Mouse (Mus musculus) megakaryocyte, embryonic 14.5 days (primary cell): ENCODE measurements around the gene Thbs2. TPM values are rescaled to one million over a fixed set of nuclear protein-coding genes. Genes with fewer than 3 reads are reported as not detected.

Experiments used
- H3K27me3 ChIP-seq: replicated peaks from 2 replicates; pipeline ENCODE3; 2012; ENCODE audit warnings: inconsistent platforms
- H3K36me3 ChIP-seq: replicated peaks from 2 replicates; pipeline ENCODE3; 2012; ENCODE audit warnings: low read length, inconsistent platforms, mixed read lengths
- H3K4me1 ChIP-seq: 2 replicates; pipeline ENCODE4 v1.6.1; 2012; ENCODE audit warnings: inconsistent platforms
- H3K4me3 ChIP-seq: replicated peaks from 2 replicates; pipeline ENCODE3; 2012; ENCODE audit warnings: moderate library complexity, mild to moderate bottlenecking, inconsistent platforms
- H3K9me3 ChIP-seq: 2 replicates; pipeline ENCODE4 v1.6.1; 2012; ENCODE audit warnings: inconsistent platforms
- FLI1 ChIP-seq: IDR thresholded peaks from 2 replicates; pipeline ENCODE4 v1.6.1; 2012; ENCODE audit warnings: low read length, inconsistent platforms, mixed read lengths
- GATA1 ChIP-seq: IDR thresholded peaks from 3 replicates; pipeline ENCODE4 v1.6.1; 2012; ENCODE audit warnings: mixed read lengths, low read length, inconsistent platforms, borderline replicate concordance
- polyA plus RNA-seq: library from polyadenylated mRNA; stranded (reverse); fragments of >175 nt; gene quantifications from 2 replicates; pipeline ENCODE4 v1.2.3, GENCODE M21; 2012; ENCODE audit warnings: low replicate concordance; ENCODE audit not compliant: insufficient read depth

Gene Thbs2
- polyA plus RNA-seq, 1 experiment, result not detected

DNA sequence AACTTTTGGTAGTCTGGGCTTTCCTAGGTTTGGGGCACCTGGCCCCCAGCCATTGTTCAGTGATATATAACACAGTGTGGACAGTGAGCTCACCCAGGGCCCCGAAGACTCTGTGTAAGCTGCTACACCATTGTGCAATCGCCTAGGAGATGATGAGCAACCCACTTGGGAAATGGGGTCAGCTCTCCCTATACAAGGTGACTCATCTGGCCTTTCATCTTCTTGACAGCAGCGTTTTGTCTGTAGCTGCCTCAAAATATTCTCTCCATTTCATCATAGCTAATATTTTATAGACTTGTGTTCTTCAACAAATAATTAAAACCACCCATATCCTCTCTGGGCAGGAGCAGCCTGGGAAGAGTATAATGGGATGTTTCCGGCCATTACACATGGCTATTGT lies 24.8 kb upstream of the Thbs2 start:
- Histone ChIP-seq H3K4me1 (no peaks in the 10 kb centered on the region), H3K4me3 (no peak overlapping the region), H3K9me3 (no peaks in the 10 kb centered on the region), H3K27me3 (no peaks in the 10 kb centered on the region), H3K36me3 (no peaks in the 10 kb centered on the region)
- no peak for TF ChIP-seq FLI1
- TF ChIP-seq GATA1, result no peak

DNA sequence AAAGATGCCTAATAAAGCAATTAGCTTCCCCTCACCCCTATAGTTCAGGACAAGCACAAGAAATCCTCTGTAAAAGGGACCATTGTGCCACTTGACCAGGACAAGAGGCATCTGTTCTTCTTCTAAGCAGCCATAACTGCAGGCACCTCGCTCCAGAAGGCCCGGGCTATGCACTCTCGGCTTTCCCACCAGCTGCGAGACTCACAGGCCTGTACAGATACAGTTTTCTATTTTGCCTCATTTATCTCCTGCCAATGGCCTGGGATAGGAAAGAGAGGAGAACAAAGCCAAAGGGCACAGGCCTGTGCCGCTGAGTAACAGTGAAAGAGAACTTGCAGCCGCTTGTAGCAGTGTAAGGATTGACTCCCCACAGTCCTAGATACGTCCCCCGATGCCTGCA lies 20.7 kb upstream of the Thbs2 start:
- Histone ChIP-seq H3K4me1 (no peaks in the 10 kb centered on the region), H3K4me3 (no peak overlapping the region), H3K9me3 (no peaks in the 10 kb centered on the region), H3K36me3 (no peaks in the 10 kb centered on the region), H3K27me3 (no peaks in the 10 kb centered on the region)
- TF ChIP-seq FLI1, result no peak
- TF ChIP-seq GATA1, result no peak

DNA sequence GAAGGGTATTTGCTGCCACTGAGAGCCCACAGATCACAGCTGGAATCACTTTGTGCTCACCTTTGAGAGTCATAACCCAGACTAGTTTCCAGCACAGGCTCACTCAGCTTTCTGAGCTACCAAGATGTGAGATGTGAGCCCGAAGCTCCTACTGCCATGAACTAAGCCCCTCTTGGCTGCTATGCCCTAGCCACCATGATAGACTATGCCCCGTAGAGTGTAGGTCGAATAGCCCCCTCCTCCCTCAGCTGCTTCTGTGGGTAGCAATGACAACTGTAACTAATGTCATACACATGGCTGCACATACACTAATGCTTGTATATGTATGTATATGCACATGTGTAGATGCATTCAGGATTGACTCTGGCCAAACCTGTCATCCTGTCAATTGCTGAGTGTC lies 20.3 kb upstream of the Thbs2 start:
- Histone ChIP-seq H3K27me3 (no peaks in the 10 kb centered on the region), H3K4me3 (no peak overlapping the region), H3K36me3 (no peaks in the 10 kb centered on the region), H3K9me3 (no peaks in the 10 kb centered on the region), H3K4me1 (no peaks in the 10 kb centered on the region)
- TF ChIP-seq GATA1 (no peak), FLI1 (no peak)

DNA sequence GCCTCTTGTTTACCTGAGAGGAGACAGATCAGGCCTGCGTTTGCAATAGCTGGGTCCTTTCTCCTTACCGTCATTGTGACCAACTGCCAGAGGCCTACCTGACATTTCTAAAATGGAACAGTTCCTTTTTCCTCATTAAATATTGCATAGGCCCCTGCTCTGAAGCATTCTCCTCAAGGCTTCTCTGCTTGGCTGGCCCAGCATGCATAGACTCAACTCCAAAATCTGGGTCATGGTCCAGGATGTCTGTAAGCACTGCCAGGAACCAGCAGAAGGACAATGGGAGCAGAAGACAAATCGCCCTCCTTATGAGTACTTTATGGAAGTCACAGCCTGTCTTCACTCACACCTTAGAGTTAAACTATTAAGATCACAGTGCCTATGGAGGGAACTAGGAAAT lies 17.7 kb upstream of the Thbs2 start:
- TF ChIP-seq FLI1, result no peak
- no peak for TF ChIP-seq GATA1
- Histone ChIP-seq H3K4me3 (no peak overlapping the region), H3K27me3 (no peaks in the 10 kb centered on the region), H3K36me3 (no peaks in the 10 kb centered on the region), H3K4me1 (no peaks in the 10 kb centered on the region), H3K9me3 (no peaks in the 10 kb centered on the region)

DNA sequence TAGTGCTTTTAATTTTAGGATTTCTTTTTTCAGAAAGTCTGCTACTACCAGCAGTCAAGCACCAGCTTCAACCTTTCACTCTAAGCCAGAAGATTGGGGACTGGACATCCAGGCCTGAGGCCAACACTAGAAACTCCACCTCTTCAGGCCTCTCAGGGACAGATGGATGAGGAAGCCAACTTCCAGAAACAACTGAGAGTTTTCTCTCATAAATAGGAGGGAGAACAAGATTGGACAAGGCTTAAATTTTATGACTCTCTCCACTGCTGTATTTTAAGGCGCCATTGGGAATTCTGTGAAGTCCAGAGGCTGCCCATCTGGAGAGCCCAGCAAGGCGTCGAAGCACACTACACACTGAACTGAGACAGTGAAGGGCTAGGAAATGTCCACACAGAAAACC lies 17.0 kb upstream of the Thbs2 start:
- TF ChIP-seq FLI1 (no peak), GATA1 (no peak)
- Histone ChIP-seq H3K4me1 (no peaks in the 10 kb centered on the region), H3K27me3 (no peaks in the 10 kb centered on the region), H3K36me3 (no peaks in the 10 kb centered on the region), H3K4me3 (no peak overlapping the region), H3K9me3 (no peaks in the 10 kb centered on the region)

DNA sequence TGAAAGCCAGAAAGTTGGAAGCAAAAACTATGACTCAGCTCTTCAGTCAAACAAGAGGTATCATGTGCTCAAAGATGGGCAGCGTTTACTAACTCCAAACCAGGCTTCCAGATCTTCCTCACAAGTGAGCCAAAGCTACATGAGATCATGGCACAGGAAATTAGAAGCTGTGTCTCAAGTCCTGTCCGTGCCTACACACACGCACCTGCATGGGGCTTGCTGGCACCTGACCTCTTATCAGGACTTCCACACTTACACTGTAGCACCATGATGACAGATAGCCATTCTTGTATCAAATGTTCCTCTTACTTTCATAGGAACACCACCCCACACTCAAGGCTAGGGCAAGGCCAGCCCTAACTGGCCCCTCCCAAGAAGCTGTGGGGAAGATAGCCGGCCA lies 12.0 kb upstream of the Thbs2 start:
- Histone ChIP-seq H3K4me3 (no peak overlapping the region), H3K4me1 (no peaks in the 10 kb centered on the region), H3K27me3 (no peaks in the 10 kb centered on the region), H3K9me3 (no peaks in the 10 kb centered on the region), H3K36me3 (no peaks in the 10 kb centered on the region)
- no peak for TF ChIP-seq FLI1
- TF ChIP-seq GATA1, result no peak

DNA sequence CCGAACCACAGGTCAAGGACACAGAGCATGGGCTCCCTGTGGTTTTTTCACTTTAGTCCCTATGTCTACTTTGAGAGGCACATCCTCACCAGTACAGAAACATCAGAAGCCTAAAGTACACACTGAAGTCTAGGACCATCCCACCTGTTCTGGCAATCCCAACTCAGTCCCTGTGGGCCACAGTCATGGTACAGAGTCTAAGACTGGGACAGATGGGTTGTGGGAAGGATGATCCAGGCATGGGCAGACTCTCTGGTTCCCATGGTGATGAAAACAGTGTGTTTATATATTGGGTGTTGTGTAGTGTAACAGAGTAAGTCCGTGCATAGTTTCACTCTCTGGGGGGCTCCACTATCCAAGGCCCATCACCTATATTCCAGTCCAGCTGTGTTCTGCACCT lies 11.4 kb upstream of the Thbs2 start:
- TF ChIP-seq GATA1 (no peak), FLI1 (no peak)
- H3K36me3 ChIP-seq, result no peaks in the 10 kb centered on the region
- H3K4me3 ChIP-seq, result no peak overlapping the region
- H3K27me3 ChIP-seq, result no peaks in the 10 kb centered on the region
- no peaks in the 10 kb centered on the region for H3K4me1 ChIP-seq
- no peaks in the 10 kb centered on the region for H3K9me3 ChIP-seq

DNA sequence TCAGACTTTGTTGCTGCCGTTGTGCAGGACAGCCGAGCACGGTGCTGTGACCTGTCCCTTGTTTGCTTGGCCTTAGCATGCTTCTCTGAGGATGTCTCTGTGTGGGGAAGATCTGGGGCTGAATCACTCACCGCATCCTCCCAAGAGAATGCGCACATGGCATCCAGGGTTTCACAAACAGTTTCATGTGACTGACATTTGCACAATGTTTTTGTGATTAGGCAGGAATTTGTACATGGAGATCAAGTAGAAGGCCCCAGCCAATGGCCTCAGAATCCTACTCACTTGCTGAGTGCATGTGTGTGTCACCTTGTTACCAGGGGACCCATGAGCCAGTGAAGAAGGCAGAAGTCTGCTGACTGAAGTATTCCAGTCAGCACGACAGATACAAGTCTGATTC lies 9.7 kb upstream of the Thbs2 start:
- TF ChIP-seq FLI1, result no peak
- no peak for TF ChIP-seq GATA1

GRCm38 (mm10) chr17:14703268-14703667 lies 9.2 kb upstream of the Thbs2 start:
- H3K27me3 ChIP-seq, result no peaks in the 10 kb centered on the region
- no peak overlapping the region for H3K4me3 ChIP-seq
- no peaks in the 10 kb centered on the region for H3K36me3 ChIP-seq
- TF ChIP-seq FLI1, result no peak
- no peak for TF ChIP-seq GATA1
- H3K4me1 ChIP-seq, result no peaks in the 10 kb centered on the region
- H3K9me3 ChIP-seq, result no peaks in the 10 kb centered on the region

More for the DNA sequence above, 9.7 kb upstream of the Thbs2 start:
- Histone ChIP-seq H3K4me3 (no peak overlapping the region), H3K4me1 (no peaks in the 10 kb centered on the region), H3K36me3 (no peaks in the 10 kb centered on the region), H3K27me3 (no peaks in the 10 kb centered on the region), H3K9me3 (no peaks in the 10 kb centered on the region)

DNA sequence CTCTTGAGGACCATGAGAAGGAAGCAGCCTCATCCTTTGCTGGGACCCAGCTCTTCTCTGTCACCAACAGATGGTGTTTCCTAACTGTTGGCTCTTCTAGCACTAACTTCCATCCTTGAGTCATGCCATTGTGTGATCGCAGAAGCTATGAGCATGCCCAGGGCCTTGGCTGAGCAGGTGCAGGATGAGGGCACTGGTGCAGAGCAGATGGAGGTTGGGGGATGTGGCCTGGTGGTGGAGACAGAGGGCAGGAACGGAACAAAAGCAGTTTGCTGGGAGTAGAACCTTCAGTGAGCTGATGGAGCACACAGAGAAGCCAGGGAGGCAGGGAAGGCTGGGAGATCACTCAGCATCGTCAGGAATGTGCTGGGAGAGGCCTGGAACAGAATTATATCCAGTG lies 8.7 kb upstream of the Thbs2 start:
- Histone ChIP-seq H3K27me3 (no peaks in the 10 kb centered on the region), H3K4me3 (no peak overlapping the region), H3K36me3 (no peaks in the 10 kb centered on the region), H3K4me1 (no peaks in the 10 kb centered on the region), H3K9me3 (no peaks in the 10 kb centered on the region)
- TF ChIP-seq FLI1 (no peak), GATA1 (no peak)

GRCm38 (mm10) chr17:14701891-14702290 lies 7.9 kb upstream of the Thbs2 start:
- H3K4me1 ChIP-seq, result no peaks in the 10 kb centered on the region

GRCm38 (mm10) chr17:14700204-14700603 lies 6.2 kb upstream of the Thbs2 start:
- no peak for TF ChIP-seq FLI1
- no peak for TF ChIP-seq GATA1
- H3K36me3 ChIP-seq, result no peaks in the 10 kb centered on the region
- no peaks in the 10 kb centered on the region for H3K27me3 ChIP-seq
- H3K4me1 ChIP-seq, result no peaks in the 10 kb centered on the region
- no peak overlapping the region for H3K4me3 ChIP-seq
- H3K9me3 ChIP-seq, result no peaks in the 10 kb centered on the region

More at GRCm38 (mm10) chr17:14701891-14702290, 7.9 kb upstream of the Thbs2 start:
- Histone ChIP-seq H3K9me3 (no peaks in the 10 kb centered on the region), H3K4me3 (no peak overlapping the region), H3K36me3 (no peaks in the 10 kb centered on the region), H3K27me3 (no peaks in the 10 kb centered on the region)
- TF ChIP-seq GATA1 (no peak), FLI1 (no peak)
